Mouse (Mus musculus) hindbrain, postnatal 0 days (tissue): ENCODE data around the gene Cmtr1. TPM values are rescaled to one million over a fixed set of nuclear protein-coding genes. Genes with fewer than 3 reads are reported as not detected.
A peak's percentile ranks its signal among the peaks of the same experiment; 100 is the strongest.

ENCODE experiments used
- ATAC-seq: fragments of 200-750 bp; cut with Nextera tagmentation; 2 replicates; pipeline ENCODE4 v1.8.0; 2017; ENCODE audit warnings: mild to moderate bottlenecking, moderate TSS enrichment, moderate library complexity
- DNase-seq: peaks from one replicate; pipeline ENCODE4 v3.0.0-alpha.2; 2015; ENCODE audit warnings: low spot score
- H3K27ac ChIP-seq: fragments of 300-500 bp; sonication (generic); 2 replicates; pipeline ENCODE4 v1.5.1; 2014; ENCODE audit warnings: mild to moderate bottlenecking
- H3K27me3 ChIP-seq: fragments of 300-500 bp; sonication (generic); 2 replicates; pipeline ENCODE4 v1.6.1; 2014; ENCODE audit warnings: low read length, mixed read lengths; ENCODE audit not compliant: insufficient read depth
- H3K36me3 ChIP-seq: fragments of 300-500 bp; sonication (generic); 2 replicates; pipeline ENCODE4 v1.6.1; 2014; ENCODE audit warnings: low read length, mixed read lengths; ENCODE audit not compliant: insufficient read depth
- H3K4me1 ChIP-seq: fragments of 300-500 bp; sonication (generic); 2 replicates; pipeline ENCODE4 v1.6.1; 2014; ENCODE audit warnings: antibody characterized with exemption, low read length, mixed read lengths; ENCODE audit not compliant: insufficient read depth
- H3K4me2 ChIP-seq: fragments of 300-500 bp; sonication (generic); 2 replicates; pipeline ENCODE4 v1.6.1; 2014; ENCODE audit warnings: low read depth, mild to moderate bottlenecking, low read length, moderate library complexity, mixed read lengths
- H3K4me3 ChIP-seq: fragments of 300-500 bp; sonication (generic); 2 replicates; pipeline ENCODE4 v1.5.1; 2014; ENCODE audit warnings: low read length
- H3K9ac ChIP-seq: fragments of 300-500 bp; sonication (generic); replicated peaks from 2 replicates; pipeline ENCODE4 v1.6.1; 2014; ENCODE audit warnings: mild to moderate bottlenecking, low read length, moderate library complexity, mixed read lengths
- H3K9me3 ChIP-seq: fragments of 300-500 bp; sonication (generic); 2 replicates; pipeline ENCODE4 v1.6.1; 2016; ENCODE audit warnings: low read length, mixed read lengths
- CTCF ChIP-seq: IDR thresholded peaks from 2 replicates; pipeline ENCODE4 v1.5.1; 2016; ENCODE audit warnings: antibody characterized with exemption, control low read depth, low read depth
- WGBS: fragments of 180-500 bp; shearing (Covaris S2); extraction: QIAGEN DNeasy Blood & Tissue Kit; methylation state at CpG from one replicate; pipeline ENCODE4 v1.1.7; 2014; 5-methylcytosine and 5-hydroxymethylcytosine counted together
- polyA plus RNA-seq: library from polyadenylated mRNA; unstranded; fragments of >200 nt; fragmentation: Nextera tagmentation; extraction: Ambion mirVana; gene quantifications from 2 replicates; pipeline ENCODE4 v1.2.1, GENCODE M21; 2015
- total RNA-seq: library from RNA; depleted of rRNA; stranded (reverse); fragments of >200 nt; gene quantifications from 2 replicates; pipeline ENCODE4 v1.2.3, GENCODE M21; 2014

Gene Cmtr1
- total and polyA plus RNA-seq, 2 experiments from 2014 or later = 71.5 to 116 TPM

- DNase-seq = no peak
These were observed 36.9 kb upstream of the Cmtr1 start for GRCm38 (mm10) chr17:29623488-29623887.

GRCm38 (mm10) chr17:29627285-29627684 is 33.1 kb upstream of the Cmtr1 start:
- no peaks in the 10 kb centered on the region for H3K4me1 ChIP-seq
- ATAC-seq = no peak
- H3K36me3 ChIP-seq = peaks cover 55% of the 10 kb centered on the region
- H3K27ac ChIP-seq = no peak overlapping the region
- no peaks in the 10 kb centered on the region for H3K27me3 ChIP-seq
- 80% methylated on average over 9 of the region's 9 CpGs for WGBS
- H3K9ac ChIP-seq = no peak overlapping the region
- TF ChIP-seq CTCF = no peak
- H3K9me3 ChIP-seq = no peaks in the 10 kb centered on the region
- no peak overlapping the region for H3K4me3 ChIP-seq
- no peak for DNase-seq
- no peak overlapping the region for H3K4me2 ChIP-seq

More at GRCm38 (mm10) chr17:29623488-29623887, 36.9 kb upstream of the Cmtr1 start:
- no peak overlapping the region for H3K27ac ChIP-seq
- WGBS = 96% methylated on average over 8 of the region's 8 CpGs
- H3K9ac ChIP-seq = no peak overlapping the region
- no peak for ATAC-seq
- H3K4me1 ChIP-seq = no peaks in the 10 kb centered on the region
- H3K9me3 ChIP-seq = no peaks in the 10 kb centered on the region
- no peak overlapping the region for H3K4me3 ChIP-seq
- H3K36me3 ChIP-seq = peaks cover 46% of the 10 kb centered on the region
- H3K27me3 ChIP-seq = no peaks in the 10 kb centered on the region
- TF ChIP-seq CTCF = no peak
- no peak overlapping the region for H3K4me2 ChIP-seq

GRCm38 (mm10) chr17:29628946-29629345 is 31.4 kb upstream of the Cmtr1 start:
- H3K4me2 ChIP-seq = no peak overlapping the region
- no peak overlapping the region for H3K27ac ChIP-seq
- no peak for TF ChIP-seq CTCF
- peaks cover 51% of the 10 kb centered on the region for H3K36me3 ChIP-seq
- 61% methylated on average over 5 of the region's 5 CpGs for WGBS
- H3K27me3 ChIP-seq = no peaks in the 10 kb centered on the region
- ATAC-seq (0 out of 2 replicates have a peak, but pooled peaks have one; percentile 29), DNase-seq (peak; percentile 37)
- no peak overlapping the region for H3K9ac ChIP-seq
- H3K9me3 ChIP-seq = no peaks in the 10 kb centered on the region
- H3K4me1 ChIP-seq = no peaks in the 10 kb centered on the region
- no peak overlapping the region for H3K4me3 ChIP-seq

GRCm38 (mm10) chr17:29629620-29630019 is 30.8 kb upstream of the Cmtr1 start:
- H3K4me3 ChIP-seq = no peak overlapping the region
- H3K27ac ChIP-seq = no peak overlapping the region
- H3K9ac ChIP-seq = no peak overlapping the region
- peaks cover 56% of the 10 kb centered on the region for H3K36me3 ChIP-seq
- no peak for TF ChIP-seq CTCF
- no peaks in the 10 kb centered on the region for H3K4me1 ChIP-seq
- H3K9me3 ChIP-seq = no peaks in the 10 kb centered on the region
- DNase-seq = no peak
- WGBS = 87% methylated on average over 5 of the region's 5 CpGs
- H3K27me3 ChIP-seq = no peaks in the 10 kb centered on the region
- ATAC-seq = no peak
- no peak overlapping the region for H3K4me2 ChIP-seq

GRCm38 (mm10) chr17:29632312-29632711 is 28.1 kb upstream of the Cmtr1 start:
- no peak overlapping the region for H3K9ac ChIP-seq
- H3K4me3 ChIP-seq = no peak overlapping the region
- no peak for TF ChIP-seq CTCF
- no peak overlapping the region for H3K27ac ChIP-seq
- no peaks in the 10 kb centered on the region for H3K27me3 ChIP-seq
- ATAC-seq (no peak), DNase-seq (no peak)
- H3K9me3 ChIP-seq = no peaks in the 10 kb centered on the region
- H3K4me2 ChIP-seq = no peak overlapping the region
- H3K4me1 ChIP-seq = no peaks in the 10 kb centered on the region
- whole genome bisulfite sequencing = 96% methylated on average over 11 of the region's 11 CpGs
- H3K36me3 ChIP-seq = peaks cover 53% of the 10 kb centered on the region

- Histone ChIP-seq H3K4me1 (no peaks in the 10 kb centered on the region), H3K9me3 (no peaks in the 10 kb centered on the region), H3K9ac (no peak overlapping the region), H3K36me3 (peaks cover 45% of the 10 kb centered on the region), H3K4me2 (no peak overlapping the region), H3K27ac (no peak overlapping the region), H3K4me3 (no peak overlapping the region), H3K27me3 (no peaks in the 10 kb centered on the region)
- WGBS = 88% methylated on average over 8 of the region's 8 CpGs
- no peak for DNase-seq
- ATAC-seq = no peak
- TF ChIP-seq CTCF = no peak
These were observed 24.9 kb upstream of the Cmtr1 start for GRCm38 (mm10) chr17:29635492-29635891.

- no peaks in the 10 kb centered on the region for H3K9me3 ChIP-seq
- H3K9ac ChIP-seq = no peak overlapping the region
- no peaks in the 10 kb centered on the region for H3K4me1 ChIP-seq
- 70% methylated on average over 5 of the region's 5 CpGs for WGBS
- peaks cover 51% of the 10 kb centered on the region for H3K36me3 ChIP-seq
- H3K4me2 ChIP-seq = no peak overlapping the region
- DNase-seq (peak; percentile 70), ATAC-seq (peak; percentile 43; the same call in 1 of the 2 replicates)
- peak; percentile 76 for TF ChIP-seq CTCF
- no peak overlapping the region for H3K4me3 ChIP-seq
- H3K27me3 ChIP-seq = no peaks in the 10 kb centered on the region
- no peak overlapping the region for H3K27ac ChIP-seq
These were observed 24.3 kb upstream of the Cmtr1 start for GRCm38 (mm10) chr17:29636118-29636517.
